Mouse (Mus musculus) testis, adult 2 months (tissue): ENCODE measurements at regions not wholly inside any gene's neighbourhood (a gene's known extent, or its start where the extent isn't known, plus 50 kb on each side); places are given as distances from the start of the nearest gene placed in this dataset.
A peak's percentile ranks its signal among the peaks of the same experiment; 100 is the strongest.

Source experiments
- H3K27ac ChIP-seq: fragments of 200-500 bp; 2 replicates; pipeline ENCODE4 v1.5.1; 2012; ENCODE audit warnings: low read depth, low read length; ENCODE audit not compliant: control insufficient read depth, insufficient read depth
- H3K27me3 ChIP-seq: fragments of 200-500 bp; 2 replicates; pipeline ENCODE4 v1.6.1; 2012; ENCODE audit warnings: mild to moderate bottlenecking, low read length, moderate library complexity; ENCODE audit not compliant: control insufficient read depth, insufficient read depth
- H3K36me3 ChIP-seq: fragments of 200-500 bp; 2 replicates; pipeline ENCODE4 v1.6.1; 2012; ENCODE audit warnings: mild to moderate bottlenecking, low read length; ENCODE audit not compliant: control insufficient read depth, insufficient read depth
- H3K4me1 ChIP-seq: fragments of 200-500 bp; 2 replicates; pipeline ENCODE4 v1.6.1; 2012; ENCODE audit warnings: low read length; ENCODE audit not compliant: control insufficient read depth, insufficient read depth
- H3K4me3 ChIP-seq: fragments of 200-500 bp; 2 replicates; pipeline ENCODE4 v1.5.1; 2012; ENCODE audit warnings: low read depth, mild to moderate bottlenecking, low read length, moderate library complexity, mixed read lengths; ENCODE audit not compliant: control insufficient read depth
- CTCF ChIP-seq: fragments of 200-500 bp; IDR thresholded peaks from 2 replicates; pipeline ENCODE4 v1.5.1; 2012; ENCODE audit warnings: low read depth, mild to moderate bottlenecking, inconsistent platforms, low read length, moderate library complexity; ENCODE audit not compliant: control insufficient read depth, insufficient read depth, insufficient replicate concordance
- POLR2A ChIP-seq: fragments of 200-500 bp; IDR thresholded peaks from 2 replicates; pipeline ENCODE4 v1.6.1; 2012; ENCODE audit warnings: low read depth, mild to moderate bottlenecking, inconsistent platforms, low read length, moderate library complexity; ENCODE audit not compliant: control insufficient read depth

GRCm38 (mm10) chr14:48754080-48754720, 80.6 kb upstream of the Otx2 start:
- H3K4me1 ChIP-seq = peaks cover 7% of the 10 kb centered on the region
- TF ChIP-seq CTCF (no peak), POLR2A (no peak)
- no peaks in the 10 kb centered on the region for H3K36me3 ChIP-seq
- no peaks in the 10 kb centered on the region for H3K27me3 ChIP-seq
- no peak overlapping the region for H3K27ac ChIP-seq
- no peak overlapping the region for H3K4me3 ChIP-seq

- H3K27me3 ChIP-seq = no peaks in the 10 kb centered on the region
- TF ChIP-seq CTCF = no peak
- no peak for TF ChIP-seq POLR2A
- no peaks in the 10 kb centered on the region for H3K36me3 ChIP-seq
- no peak overlapping the region for H3K4me3 ChIP-seq
- peaks cover 7% of the 10 kb centered on the region for H3K4me1 ChIP-seq
- no peak overlapping the region for H3K27ac ChIP-seq
These were observed 80.0 kb upstream of the Otx2 start for GRCm38 (mm10) chr14:48753517-48754079.

- no peak overlapping the region for H3K4me3 ChIP-seq
- no peaks in the 10 kb centered on the region for H3K27me3 ChIP-seq
- H3K36me3 ChIP-seq = no peaks in the 10 kb centered on the region
- TF ChIP-seq CTCF = no peak
- TF ChIP-seq POLR2A = no peak
- H3K27ac ChIP-seq = no peak overlapping the region
- H3K4me1 ChIP-seq = peaks cover 7% of the 10 kb centered on the region
These were observed 79.5 kb upstream of the Otx2 start for GRCm38 (mm10) chr14:48753084-48753483.

- Histone ChIP-seq H3K4me3 (peak overlapping the region; percentile 39; the same call in 1 of the 2 replicates), H3K27ac (no peak overlapping the region), H3K36me3 (no peaks in the 10 kb centered on the region), H3K27me3 (no peaks in the 10 kb centered on the region), H3K4me1 (peaks cover 7% of the 10 kb centered on the region)
- no peak for TF ChIP-seq POLR2A
- TF ChIP-seq CTCF = no peak
These were observed 78.9 kb upstream of the Otx2 start for GRCm38 (mm10) chr14:48752579-48752905.

- peaks cover 7% of the 10 kb centered on the region for H3K4me1 ChIP-seq
- TF ChIP-seq CTCF (no peak), POLR2A (no peak)
- H3K27ac ChIP-seq = no peak overlapping the region
- H3K27me3 ChIP-seq = no peaks in the 10 kb centered on the region
- no peaks in the 10 kb centered on the region for H3K36me3 ChIP-seq
- H3K4me3 ChIP-seq = peak overlapping the region; percentile 39
These were observed 78.3 kb upstream of the Otx2 start for GRCm38 (mm10) chr14:48751751-48752578.

- TF ChIP-seq POLR2A (no peak), CTCF (no peak)
- Histone ChIP-seq H3K4me1 (peaks cover 7% of the 10 kb centered on the region), H3K36me3 (no peaks in the 10 kb centered on the region), H3K27ac (no peak overlapping the region), H3K4me3 (no peak overlapping the region), H3K27me3 (no peaks in the 10 kb centered on the region)
These were observed 77.4 kb upstream of the Otx2 start for GRCm38 (mm10) chr14:48750994-48751393.

GRCm38 (mm10) chr14:48748976-48749375, 75.4 kb upstream of the Otx2 start:
- no peak overlapping the region for H3K4me3 ChIP-seq
- H3K36me3 ChIP-seq = no peaks in the 10 kb centered on the region
- no peak for TF ChIP-seq POLR2A
- TF ChIP-seq CTCF = no peak

More at GRCm38 (mm10) chr14:48748976-48749375, 75.4 kb upstream of the Otx2 start:
- Histone ChIP-seq H3K27ac (no peak overlapping the region), H3K4me1 (peaks cover 7% of the 10 kb centered on the region), H3K27me3 (no peaks in the 10 kb centered on the region)
